Mouse (Mus musculus) forebrain, embryonic 14.5 days (tissue): ENCODE data around the gene G0s2. TPM values are rescaled to one million over a fixed set of nuclear protein-coding genes. Genes with fewer than 3 reads are reported as not detected.

ENCODE experiments used
- polyA plus RNA-seq: library from polyadenylated mRNA; unstranded; fragments of >200 nt; fragmentation: Nextera tagmentation; extraction: Ambion mirVana; gene quantifications from 2 replicates; pipeline ENCODE4 v1.2.1, GENCODE M21; 2014

G0s2 gene
- polyA plus RNA-seq, 1 experiment from 2014 or later, result 5.8 TPM

Other genes with a start within 250 kb of the G0s2 start
- 6.9 and 10.0 TPM in 2 replicates for gene Syt14, start 237.4 kb downstream of the G0s2 start, polyA plus RNA-seq
- gene Diexf, start 142.9 kb downstream of the G0s2 start, polyA plus RNA-seq, result 9.6 and 10.6 TPM in 2 replicates
- gene Irf6, start 120.1 kb downstream of the G0s2 start, polyA plus RNA-seq, result 0.35 and 0.60 TPM in 2 replicates
- 13.3 and 14.6 TPM in 2 replicates for gene A130010J15Rik, start 105.2 kb downstream of the G0s2 start, polyA plus RNA-seq
- gene Traf3ip3, start 71.5 kb downstream of the G0s2 start, polyA plus RNA-seq, result 1.5 and 2.0 TPM in 2 replicates
- 0.80 and 0.85 TPM in 2 replicates for gene Lamb3, start 65.5 kb downstream of the G0s2 start, polyA plus RNA-seq
- gene Hsd11b1, start 9.1 kb downstream of the G0s2 start, polyA plus RNA-seq, result 0.41 and 0.47 TPM in 2 replicates
- gene Camk1g, start 97.1 kb upstream of the G0s2 start, polyA plus RNA-seq, result 36.1 and 44.6 TPM in 2 replicates